Mouse (Mus musculus): ENCODE measurements around the gene Lexm. TPM values are rescaled to one million over a fixed set of nuclear protein-coding genes. Genes with fewer than 3 reads are reported as not detected.
A peak's percentile ranks its signal among the peaks of the same experiment; 100 is the strongest.

The Lexm gene
- polyA plus RNA-seq (2012; rRNA removed) = 0.08 and 0.11 TPM in 2 replicates

- no peak within 1 kb of the TSS for H3K27ac ChIP-seq (ENCODE audit: insufficient read depth, low read length)
- TF ChIP-seq POLR2A (IDR thresholded peaks at IDR 0.05; ENCODE audit: extremely low read depth, insufficient read depth, low read length) = no peak
- H3K4me1 ChIP-seq (ENCODE audit: control insufficient read depth, insufficient read depth, low read length) = peaks cover 3% of the 10 kb centered on the region; the same call in 1 of the 2 replicates
- peak within 1 kb of the TSS; percentile 19; the same call in 1 of the 2 replicates for H3K4me3 ChIP-seq (ENCODE audit: insufficient read depth, low read length)
Measured at GRCm38 (mm10) chr4:106617056-106617455, at the start of gene Lexm. Gene Lexm (minus strand): TSS chr4:106617241.

DNA sequence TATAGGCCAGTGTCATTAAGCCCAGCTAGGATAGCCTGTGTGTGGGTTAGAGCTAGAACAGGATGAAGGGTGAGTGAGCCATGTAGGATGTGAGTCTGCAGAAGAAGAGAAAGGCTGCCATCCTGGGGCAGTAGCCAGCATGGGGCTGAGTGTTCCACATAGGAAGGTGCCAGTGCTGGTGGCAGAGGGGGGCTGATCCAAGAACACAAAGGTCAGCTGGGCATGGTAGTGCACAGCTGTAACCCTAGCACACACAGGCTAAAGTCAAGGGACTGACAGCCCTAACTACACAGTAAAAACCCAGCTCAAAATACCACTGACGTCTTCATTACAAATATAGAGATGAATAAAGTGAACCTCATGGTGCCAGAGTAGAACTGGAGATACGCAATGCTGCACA is 49.5 kb upstream of the Lexm start:
- no peak for TF ChIP-seq POLR2A (IDR thresholded peaks at IDR 0.05; ENCODE audit: extremely low read depth, insufficient read depth, low read length)
- no peak for TF ChIP-seq CTCF (IDR thresholded peaks at IDR 0.05; ENCODE audit: extremely low read depth, insufficient read depth, low read length)
- Histone ChIP-seq H3K4me1 (ENCODE audit: control insufficient read depth, insufficient read depth, low read length) (no peaks in the 10 kb centered on the region), H3K4me3 (ENCODE audit: insufficient read depth, low read length) (no peak overlapping the region), H3K27ac (ENCODE audit: insufficient read depth, low read length) (no peak overlapping the region)

DNA sequence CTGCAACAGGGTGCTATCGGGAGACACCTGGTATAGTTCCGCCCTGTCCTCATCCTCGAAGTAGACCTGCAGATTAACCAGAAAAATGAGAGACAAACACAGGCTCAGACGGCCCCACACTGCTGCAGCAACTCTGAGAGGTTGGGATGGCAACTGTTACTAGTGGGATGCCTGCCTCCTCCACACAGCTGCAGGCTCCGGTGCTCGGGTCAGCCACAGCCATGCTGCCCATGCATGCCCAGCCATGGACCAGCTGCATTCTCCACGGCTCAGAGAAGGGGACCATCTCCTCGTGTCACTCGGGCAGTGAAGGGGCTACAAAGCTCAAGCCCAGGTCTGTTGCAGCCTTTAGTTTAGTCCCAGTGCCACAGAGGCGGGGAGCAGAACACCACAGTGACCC is 48.6 kb upstream of the Lexm start:
- H3K4me3 ChIP-seq (ENCODE audit: insufficient read depth, low read length) = no peak overlapping the region
- no peaks in the 10 kb centered on the region for H3K4me1 ChIP-seq (ENCODE audit: control insufficient read depth, insufficient read depth, low read length)
- H3K27ac ChIP-seq (ENCODE audit: insufficient read depth, low read length) = no peak overlapping the region
- no peak for TF ChIP-seq CTCF (IDR thresholded peaks at IDR 0.05; ENCODE audit: extremely low read depth, insufficient read depth, low read length)
- TF ChIP-seq POLR2A (IDR thresholded peaks at IDR 0.05; ENCODE audit: extremely low read depth, insufficient read depth, low read length) = no peak

- TF ChIP-seq CTCF (IDR thresholded peaks at IDR 0.05; ENCODE audit: extremely low read depth, insufficient read depth, low read length) (no peak), POLR2A (IDR thresholded peaks at IDR 0.05; ENCODE audit: extremely low read depth, insufficient read depth, low read length) (no peak)
- Histone ChIP-seq H3K4me1 (ENCODE audit: control insufficient read depth, insufficient read depth, low read length) (no peaks in the 10 kb centered on the region), H3K27ac (ENCODE audit: insufficient read depth, low read length) (no peak overlapping the region), H3K4me3 (ENCODE audit: insufficient read depth, low read length) (no peak overlapping the region)
Measured at GRCm38 (mm10) chr4:106665269-106665668, 48.2 kb upstream of the Lexm start.

DNA sequence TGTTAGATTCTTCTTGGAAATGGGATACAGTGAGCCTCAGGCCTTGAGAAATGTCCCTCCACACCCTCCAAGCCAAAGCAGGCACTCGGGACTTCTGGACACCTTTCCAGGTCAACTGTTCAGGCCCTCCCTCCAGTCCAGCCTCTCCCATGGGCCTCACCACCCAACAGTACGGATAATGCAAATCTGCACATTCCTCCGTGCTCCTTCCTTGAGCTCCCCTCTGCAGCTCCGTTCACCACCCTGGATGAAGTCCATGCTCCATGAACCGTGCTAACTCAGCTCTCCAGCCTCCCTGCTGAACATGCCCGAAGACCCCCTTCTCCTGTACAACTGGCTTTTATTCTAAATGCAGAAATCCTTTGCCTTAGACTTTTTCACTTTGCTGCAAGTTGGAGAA is 47.7 kb upstream of the Lexm start:
- Histone ChIP-seq H3K27ac (ENCODE audit: insufficient read depth, low read length) (no peak overlapping the region), H3K4me3 (ENCODE audit: insufficient read depth, low read length) (no peak overlapping the region), H3K4me1 (ENCODE audit: control insufficient read depth, insufficient read depth, low read length) (no peaks in the 10 kb centered on the region)
- TF ChIP-seq POLR2A (IDR thresholded peaks at IDR 0.05; ENCODE audit: extremely low read depth, insufficient read depth, low read length) (no peak), CTCF (IDR thresholded peaks at IDR 0.05; ENCODE audit: extremely low read depth, insufficient read depth, low read length) (no peak)

GRCm38 (mm10) chr4:106663956-106664470 is 47.0 kb upstream of the Lexm start:
- Histone ChIP-seq H3K27ac (ENCODE audit: insufficient read depth, low read length) (no peak overlapping the region), H3K4me1 (ENCODE audit: control insufficient read depth, insufficient read depth, low read length) (no peaks in the 10 kb centered on the region), H3K4me3 (ENCODE audit: insufficient read depth, low read length) (no peak overlapping the region)
- TF ChIP-seq POLR2A (IDR thresholded peaks at IDR 0.05; ENCODE audit: extremely low read depth, insufficient read depth, low read length) (no peak), CTCF (IDR thresholded peaks at IDR 0.05; ENCODE audit: extremely low read depth, insufficient read depth, low read length) (no peak)

GRCm38 (mm10) chr4:106655681-106656080 is 38.6 kb upstream of the Lexm start:
- Histone ChIP-seq H3K4me1 (ENCODE audit: control insufficient read depth, insufficient read depth, low read length) (peaks cover 3% of the 10 kb centered on the region), H3K27ac (ENCODE audit: insufficient read depth, low read length) (no peak overlapping the region), H3K4me3 (ENCODE audit: insufficient read depth, low read length) (no peak overlapping the region)
- TF ChIP-seq CTCF (IDR thresholded peaks at IDR 0.05; ENCODE audit: extremely low read depth, insufficient read depth, low read length) (no peak), POLR2A (IDR thresholded peaks at IDR 0.05; ENCODE audit: extremely low read depth, insufficient read depth, low read length) (no peak)

GRCm38 (mm10) chr4:106653051-106653450 is 36.0 kb upstream of the Lexm start:
- Histone ChIP-seq H3K4me1 (ENCODE audit: control insufficient read depth, insufficient read depth, low read length) (peaks cover 3% of the 10 kb centered on the region), H3K27ac (ENCODE audit: insufficient read depth, low read length) (no peak overlapping the region), H3K4me3 (ENCODE audit: insufficient read depth, low read length) (no peak overlapping the region)
- no peak for TF ChIP-seq POLR2A (IDR thresholded peaks at IDR 0.05; ENCODE audit: extremely low read depth, insufficient read depth, low read length)
- TF ChIP-seq CTCF (IDR thresholded peaks at IDR 0.05; ENCODE audit: extremely low read depth, insufficient read depth, low read length) = no peak

- Histone ChIP-seq H3K27ac (ENCODE audit: insufficient read depth, low read length) (no peak overlapping the region), H3K4me3 (ENCODE audit: insufficient read depth, low read length) (no peak overlapping the region), H3K4me1 (ENCODE audit: control insufficient read depth, insufficient read depth, low read length) (peaks cover 3% of the 10 kb centered on the region)
- TF ChIP-seq POLR2A (IDR thresholded peaks at IDR 0.05; ENCODE audit: extremely low read depth, insufficient read depth, low read length) (no peak), CTCF (IDR thresholded peaks at IDR 0.05; ENCODE audit: extremely low read depth, insufficient read depth, low read length) (no peak)
Measured at GRCm38 (mm10) chr4:106652546-106652945, 35.5 kb upstream of the Lexm start.

- TF ChIP-seq CTCF (IDR thresholded peaks at IDR 0.05; ENCODE audit: extremely low read depth, insufficient read depth, low read length) (no peak), POLR2A (IDR thresholded peaks at IDR 0.05; ENCODE audit: extremely low read depth, insufficient read depth, low read length) (peak; percentile 93)
- peak within 1 kb of the TSS; percentile 68 for H3K4me3 ChIP-seq (ENCODE audit: insufficient read depth, low read length)
- H3K27ac ChIP-seq (ENCODE audit: insufficient read depth, low read length) = no peak within 1 kb of the TSS
Measured at GRCm38 (mm10) chr4:106650833-106651527, 33.9 kb upstream of the Lexm start, which contains the start of gene Pars2. Gene Pars2 (plus strand): TSS chr4:106651069.

More at GRCm38 (mm10) chr4:106650833-106651527, 33.9 kb upstream of the Lexm start, which contains the start of gene Pars2:
- H3K4me1 ChIP-seq (ENCODE audit: control insufficient read depth, insufficient read depth, low read length) = peaks cover 3% of the 10 kb centered on the region
